Mouse (Mus musculus) forebrain, postnatal 0 days (tissue): ENCODE data around the gene 1700102P08Rik. TPM values are rescaled to one million over a fixed set of nuclear protein-coding genes. Genes with fewer than 3 reads are reported as not detected.

ENCODE experiments used
- ATAC-seq: fragments of 200-750 bp; cut with Nextera tagmentation; 2 replicates; pipeline ENCODE4 v1.8.0; 2017; ENCODE audit warnings: mild to moderate bottlenecking, moderate library complexity
- DNase-seq: peaks from one replicate; pipeline ENCODE4 v3.0.0-alpha.2; 2015
- H3K27ac ChIP-seq: fragments of 300-500 bp; sonication (generic); 2 replicates; pipeline ENCODE4 v1.5.1; 2014; ENCODE audit warnings: low read depth, mild to moderate bottlenecking, antibody characterized with exemption, low read length, moderate library complexity, mixed read lengths
- H3K27me3 ChIP-seq: fragments of 300-500 bp; sonication (generic); 2 replicates; pipeline ENCODE4 v1.6.1; 2014; ENCODE audit warnings: mild to moderate bottlenecking, low read length, mixed read lengths; ENCODE audit not compliant: insufficient read depth
- H3K36me3 ChIP-seq: fragments of 300-500 bp; sonication (generic); 2 replicates; pipeline ENCODE4 v1.6.1; 2014; ENCODE audit warnings: mild to moderate bottlenecking, moderate library complexity; ENCODE audit not compliant: insufficient read depth
- H3K4me1 ChIP-seq: fragments of 300-500 bp; sonication (generic); 2 replicates; pipeline ENCODE4 v1.6.1; 2014; ENCODE audit warnings: antibody characterized with exemption; ENCODE audit not compliant: insufficient read depth
- H3K4me2 ChIP-seq: fragments of 300-500 bp; sonication (generic); 2 replicates; pipeline ENCODE4 v1.6.1; 2014; ENCODE audit warnings: low read depth, mild to moderate bottlenecking, moderate library complexity
- H3K4me3 ChIP-seq: fragments of 300-500 bp; sonication (generic); 2 replicates; pipeline ENCODE4 v1.5.1; 2014; ENCODE audit warnings: low read depth, low read length, mixed read lengths
- H3K9ac ChIP-seq: fragments of 300-500 bp; sonication (generic); 2 replicates; pipeline ENCODE4 v1.6.1; 2014; ENCODE audit warnings: mild to moderate bottlenecking
- H3K9me3 ChIP-seq: fragments of 300-500 bp; sonication (generic); 2 replicates; pipeline ENCODE4 v1.6.1; 2016; ENCODE audit warnings: low read length
- CTCF ChIP-seq: sonication (generic); IDR thresholded peaks from 2 replicates; pipeline ENCODE4 v1.5.1; 2016; ENCODE audit warnings: antibody characterized with exemption, control low read depth, low read depth
- WGBS: fragments of 180-500 bp; shearing (Covaris S2); extraction: QIAGEN DNeasy Blood & Tissue Kit; methylation state at CpG from one replicate; pipeline ENCODE4 v1.1.7; 2014; 5-methylcytosine and 5-hydroxymethylcytosine counted together
- polyA plus RNA-seq: library from polyadenylated mRNA; unstranded; fragments of >200 nt; fragmentation: Nextera tagmentation; extraction: Ambion mirVana; gene quantifications from 2 replicates; pipeline ENCODE4 v1.2.1, GENCODE M21; 2015
- total RNA-seq: library from RNA; depleted of rRNA; stranded (reverse); fragments of >200 nt; gene quantifications from 2 replicates; pipeline ENCODE4 v1.2.3, GENCODE M21; 2014

Gene 1700102P08Rik
- total and polyA plus RNA-seq, 2 experiments from 2014 or later, result 1.2 to 4.2 TPM

GRCm38 (mm10) chr9:108409535-108409934, 16.9 kb downstream of the 1700102P08Rik start:
- TF ChIP-seq CTCF, result no peak
- WGBS, result 88% methylated on average over 4 of the region's 4 CpGs
- no peak for DNase-seq

GRCm38 (mm10) chr9:108411381-108411942, 18.9 kb downstream of the 1700102P08Rik start:
- H3K9ac ChIP-seq, result no peak overlapping the region
- H3K9me3 ChIP-seq, result no peaks in the 10 kb centered on the region
- no peak overlapping the region for H3K4me3 ChIP-seq
- H3K4me1 ChIP-seq, result no peaks in the 10 kb centered on the region
- H3K27ac ChIP-seq, result no peak overlapping the region
- ATAC-seq (peak; percentile 48), DNase-seq (peak; percentile 39)
- no peaks in the 10 kb centered on the region for H3K27me3 ChIP-seq
- H3K36me3 ChIP-seq, result no peaks in the 10 kb centered on the region
- no peak overlapping the region for H3K4me2 ChIP-seq
- TF ChIP-seq CTCF, result no peak
- WGBS, result 53% methylated on average over 9 of the region's 9 CpGs

More at GRCm38 (mm10) chr9:108409535-108409934, 16.9 kb downstream of the 1700102P08Rik start:
- Histone ChIP-seq H3K4me2 (no peak overlapping the region), H3K36me3 (no peaks in the 10 kb centered on the region), H3K4me1 (no peaks in the 10 kb centered on the region), H3K27ac (no peak overlapping the region), H3K4me3 (no peak overlapping the region), H3K27me3 (no peaks in the 10 kb centered on the region), H3K9ac (no peak overlapping the region), H3K9me3 (no peaks in the 10 kb centered on the region)
- ATAC-seq, result no peak

- no peaks in the 10 kb centered on the region for H3K36me3 ChIP-seq
- H3K9ac ChIP-seq, result no peak overlapping the region
- no peaks in the 10 kb centered on the region for H3K27me3 ChIP-seq
- ATAC-seq (no peak), DNase-seq (peak; percentile 24)
- WGBS, result 77% methylated on average over 1 of the region's 1 CpGs
- H3K27ac ChIP-seq, result no peak overlapping the region
- H3K4me3 ChIP-seq, result no peak overlapping the region
- H3K4me1 ChIP-seq, result no peaks in the 10 kb centered on the region
- H3K9me3 ChIP-seq, result no peaks in the 10 kb centered on the region
- no peak overlapping the region for H3K4me2 ChIP-seq
- TF ChIP-seq CTCF, result peak; percentile 42
Measured at GRCm38 (mm10) chr9:108412221-108412620, 19.6 kb downstream of the 1700102P08Rik start.

GRCm38 (mm10) chr9:108428384-108428783, 35.8 kb downstream of the 1700102P08Rik start, which contains the start of gene Ccdc36:
Ccdc36 (minus strand) TSS chr9:108428484.
- no peaks in the 10 kb centered on the region for H3K4me1 ChIP-seq
- no peak within 1 kb of the TSS for H3K4me3 ChIP-seq
- no peak for DNase-seq
- no peaks in the 10 kb centered on the region for H3K27me3 ChIP-seq
- TF ChIP-seq CTCF, result no peak
- no peak within 1 kb of the TSS for H3K27ac ChIP-seq
- H3K9me3 ChIP-seq, result no peaks in the 10 kb centered on the region
- no peaks in the 10 kb centered on the region for H3K36me3 ChIP-seq
- H3K4me2 ChIP-seq, result no peak within 1 kb of the TSS
- no peak for ATAC-seq
- no peak within 1 kb of the TSS for H3K9ac ChIP-seq

- Histone ChIP-seq H3K27ac (no peak overlapping the region), H3K4me2 (peak overlapping the region; percentile 43), H3K27me3 (no peaks in the 10 kb centered on the region), H3K4me3 (no peak overlapping the region), H3K9me3 (no peaks in the 10 kb centered on the region), H3K4me1 (no peaks in the 10 kb centered on the region), H3K9ac (no peak overlapping the region), H3K36me3 (no peaks in the 10 kb centered on the region)
- ATAC-seq (peak; percentile 65), DNase-seq (peak; percentile 47)
- no peak for TF ChIP-seq CTCF
- 54% methylated on average over 32 of the region's 32 CpGs for WGBS
Measured at GRCm38 (mm10) chr9:108431431-108432067, 38.9 kb downstream of the 1700102P08Rik start.

GRCm38 (mm10) chr9:108436182-108436581, 43.6 kb downstream of the 1700102P08Rik start, which contains the start of gene BC048562:
BC048562 (plus strand) TSS chr9:108436482.
- Histone ChIP-seq H3K27ac (no peak within 1 kb of the TSS), H3K27me3 (no peaks in the 10 kb centered on the region), H3K36me3 (no peaks in the 10 kb centered on the region), H3K9me3 (no peaks in the 10 kb centered on the region), H3K4me2 (no peak within 1 kb of the TSS), H3K4me1 (peaks cover 9% of the 10 kb centered on the region), H3K9ac (no peak within 1 kb of the TSS), H3K4me3 (no peak within 1 kb of the TSS)
- WGBS, result 49% methylated on average over 3 of the region's 3 CpGs
- ATAC-seq, result no peak
- TF ChIP-seq CTCF, result no peak
- DNase-seq, result no peak

- TF ChIP-seq CTCF, result no peak
- no peak overlapping the region for H3K9ac ChIP-seq
- ATAC-seq (peak; percentile 77), DNase-seq (peak; percentile 76)
- no peaks in the 10 kb centered on the region for H3K27me3 ChIP-seq
- 53% methylated on average over 6 of the region's 6 CpGs for WGBS
- peaks cover 9% of the 10 kb centered on the region for H3K4me1 ChIP-seq
- H3K27ac ChIP-seq, result no peak overlapping the region
- H3K36me3 ChIP-seq, result no peaks in the 10 kb centered on the region
- H3K4me2 ChIP-seq, result no peak overlapping the region
- H3K4me3 ChIP-seq, result no peak overlapping the region
- H3K9me3 ChIP-seq, result no peaks in the 10 kb centered on the region
Measured at GRCm38 (mm10) chr9:108439176-108439575, 46.6 kb downstream of the 1700102P08Rik start.
